Mouse (Mus musculus) MEL (cell line): ENCODE data around the gene Gtf2h1. TPM values are rescaled to one million over a fixed set of nuclear protein-coding genes. Genes with fewer than 3 reads are reported as not detected.

Experiments
- DNase-seq: peaks from one replicate; pipeline ENCODE4 v3.0.0; 2011; ENCODE audit warnings: low read depth, low spot score
- H3K27ac ChIP-seq: 2 replicates; pipeline ENCODE4 v1.5.1; 2012; ENCODE audit warnings: low read depth, mild to moderate bottlenecking, control low read depth, low read length, moderate library complexity; ENCODE audit not compliant: control insufficient read depth
- H3K27me3 ChIP-seq, 2 experiments: fragments of 150-350 bp in 1 of 2; sonication (generic) in 1 of 2; 2 replicates each; pipeline ENCODE4 v1.6.1; 2012; ENCODE audit warnings: low read length in 2 of 2, mild to moderate bottlenecking in 2 of 2, improper control_type of control experiment in 1 of 2, moderate library complexity in 1 of 2; ENCODE audit not compliant: insufficient read depth in 2 of 2, control insufficient read depth in 1 of 2
- H3K36me3 ChIP-seq, 2 experiments: 2 replicates each; pipeline ENCODE4 v1.6.1; 2012 to 2014; ENCODE audit warnings: low read length in 2 of 2, improper control_type of control experiment in 1 of 2, inconsistent platforms in 1 of 2, mild to moderate bottlenecking in 1 of 2; ENCODE audit not compliant: insufficient read depth in 2 of 2, control insufficient read depth in 1 of 2
- H3K4me1 ChIP-seq, 2 experiments: fragments of 150-350 bp in 1 of 2; sonication (generic) in 1 of 2; 2 replicates each; pipeline ENCODE4 v1.6.1; 2012; ENCODE audit warnings: low read length in 2 of 2, improper control_type of control experiment in 1 of 2, mild to moderate bottlenecking in 1 of 2; ENCODE audit not compliant: insufficient read depth in 2 of 2, control insufficient read depth in 1 of 2
- H3K4me3 ChIP-seq, 2 experiments: fragments of 150-350 bp in 1 of 2; sonication (generic) in 1 of 2; 2 replicates each; pipeline ENCODE4 v1.5.1; 2012; ENCODE audit warnings: low read depth in 2 of 2, low read length in 2 of 2, mild to moderate bottlenecking in 2 of 2, moderate library complexity in 2 of 2, control low read depth in 1 of 2, improper control_type of control experiment in 1 of 2; ENCODE audit not compliant: control insufficient read depth in 1 of 2, insufficient read depth in 1 of 2
- H3K79me2 ChIP-seq: 2 replicates; pipeline ENCODE4 v1.6.1; 2012; ENCODE audit warnings: mild to moderate bottlenecking, low read length, moderate library complexity; ENCODE audit not compliant: control insufficient read depth, poor library complexity, insufficient read depth
- H3K9ac ChIP-seq: 2 replicates; pipeline ENCODE4 v1.6.1; 2012; ENCODE audit warnings: low read depth, mild to moderate bottlenecking, control low read depth, low read length, moderate library complexity; ENCODE audit not compliant: control insufficient read depth, poor library complexity, severe bottlenecking
- H3K9me3 ChIP-seq: fragments of 150-350 bp; sonication (generic); replicated peaks from 2 replicates; pipeline ENCODE4 v1.6.1; 2012; ENCODE audit warnings: mild to moderate bottlenecking, low read length, improper control_type of control experiment, moderate library complexity; ENCODE audit not compliant: insufficient read depth
- CHD1 ChIP-seq: IDR thresholded peaks from 2 replicates; pipeline ENCODE4 v1.6.1; 2012; ENCODE audit warnings: low read depth, mild to moderate bottlenecking, inconsistent platforms, low read length, improper control_type of control experiment
- CHD2 ChIP-seq: IDR thresholded peaks from 2 replicates; pipeline ENCODE4 v1.6.1; 2011; ENCODE audit warnings: low read length, improper control_type of control experiment
- CTCF ChIP-seq, 3 experiments: IDR thresholded peaks in 2 of 3; conservative IDR thresholded peaks in 1 of 3; 2 replicates each; pipeline ENCODE4 v1.5.1; 2011 to 2012; ENCODE audit warnings: low read length in 3 of 3, low read depth in 2 of 3, mild to moderate bottlenecking in 2 of 3, improper control_type of control experiment in 1 of 3, inconsistent platforms in 1 of 3, mixed read lengths in 1 of 3, moderate library complexity in 1 of 3; ENCODE audit not compliant: control insufficient read depth in 1 of 3, insufficient read depth in 1 of 3, poor library complexity in 1 of 3, severe bottlenecking in 1 of 3
- EP300 ChIP-seq, 2 experiments: IDR thresholded peaks; 2 replicates each; pipeline ENCODE4 v1.6.1; 2011; ENCODE audit warnings: improper control_type of control experiment in 2 of 2, low read length in 2 of 2, low read depth in 1 of 2, mild to moderate bottlenecking in 1 of 2
- ETS1 ChIP-seq: IDR thresholded peaks from 2 replicates; pipeline ENCODE4 v1.6.1; 2012; ENCODE audit warnings: low read depth, mild to moderate bottlenecking, inconsistent platforms, low read length, improper control_type of control experiment, moderate library complexity
- GABPA ChIP-seq: IDR thresholded peaks from 2 replicates; pipeline ENCODE4 v1.6.1; 2012; ENCODE audit warnings: low read depth, mild to moderate bottlenecking, inconsistent platforms, low read length, improper control_type of control experiment, moderate library complexity
- GATA1 ChIP-seq: IDR thresholded peaks from 2 replicates; pipeline ENCODE4 v1.6.1; 2011; ENCODE audit warnings: low read depth, low read length, improper control_type of control experiment
- MAFK ChIP-seq: IDR thresholded peaks from 2 replicates; pipeline ENCODE4 v1.6.1; 2011; ENCODE audit warnings: low read depth, mild to moderate bottlenecking, low read length, improper control_type of control experiment, borderline replicate concordance
- MAX ChIP-seq: IDR thresholded peaks from 2 replicates; pipeline ENCODE4 v1.6.1; 2011; ENCODE audit warnings: low read length, improper control_type of control experiment
- MAZ ChIP-seq: IDR thresholded peaks from 2 replicates; pipeline ENCODE4 v1.6.1; 2012; ENCODE audit warnings: low read depth, mild to moderate bottlenecking, inconsistent platforms, low read length, improper control_type of control experiment
- MXI1 ChIP-seq: IDR thresholded peaks from 2 replicates; pipeline ENCODE4 v1.6.1; 2011; ENCODE audit warnings: mild to moderate bottlenecking, low read depth, low read length, improper control_type of control experiment
- NELFE ChIP-seq: IDR thresholded peaks from 2 replicates; pipeline ENCODE4 v1.6.1; 2011; ENCODE audit warnings: low read depth, low read length, improper control_type of control experiment
- RAD21 ChIP-seq: IDR thresholded peaks from 2 replicates; pipeline ENCODE4 v1.6.1; 2011; ENCODE audit warnings: mild to moderate bottlenecking, low read depth, low read length, improper control_type of control experiment
- SMC3 ChIP-seq: IDR thresholded peaks from 2 replicates; pipeline ENCODE4 v1.6.1; 2011; ENCODE audit warnings: low read depth, low read length, improper control_type of control experiment
- TAL1 ChIP-seq: IDR thresholded peaks from 2 replicates; pipeline ENCODE4 v1.6.1; 2012; ENCODE audit warnings: mild to moderate bottlenecking, inconsistent platforms, low read length, moderate library complexity, mixed read lengths
- TBP ChIP-seq: IDR thresholded peaks from 2 replicates; pipeline ENCODE4 v1.8.0; 2011; ENCODE audit warnings: low read depth, low read length, improper control_type of control experiment
- UBTF ChIP-seq: IDR thresholded peaks from 2 replicates; pipeline ENCODE4 v1.6.1; 2012; ENCODE audit warnings: low read depth, mild to moderate bottlenecking, inconsistent platforms, low read length, improper control_type of control experiment, moderate library complexity, borderline replicate concordance; ENCODE audit not compliant: insufficient read depth
- ZC3H11A ChIP-seq: IDR thresholded peaks from 2 replicates; pipeline ENCODE4 v1.6.1; 2012; ENCODE audit warnings: low read depth, mild to moderate bottlenecking, inconsistent platforms, low read length, improper control_type of control experiment
- ZMIZ1 ChIP-seq: IDR thresholded peaks from 2 replicates; pipeline ENCODE4 v1.6.1; 2012; ENCODE audit warnings: low read depth, mild to moderate bottlenecking, inconsistent platforms, low read length, improper control_type of control experiment, moderate library complexity
- polyA plus RNA-seq, 2 experiments: library from polyadenylated mRNA; stranded (reverse) in 1 of 2; unstranded in 1 of 2; fragments of >175 nt in 1 of 2; fragments of >200 nt in 1 of 2; gene quantifications; 2 replicates each; pipeline versions ENCODE4 v1.2.1 to v1.2.4; 2012; ENCODE audit warnings: low replicate concordance in 2 of 2, low read depth in 1 of 2; ENCODE audit not compliant: insufficient read length in 2 of 2, insufficient read depth in 1 of 2, missing spikeins in 1 of 2
- total RNA-seq: library from RNA; depleted of rRNA; stranded (reverse); fragments of 300-350 nt; gene quantifications from 2 replicates; pipeline ENCODE4 v1.2.3, GENCODE M21; 2012

Gtf2h1 gene
- total and polyA plus RNA-seq, 3 experiments: 105 to 142 TPM; not detected in 1

DNA sequence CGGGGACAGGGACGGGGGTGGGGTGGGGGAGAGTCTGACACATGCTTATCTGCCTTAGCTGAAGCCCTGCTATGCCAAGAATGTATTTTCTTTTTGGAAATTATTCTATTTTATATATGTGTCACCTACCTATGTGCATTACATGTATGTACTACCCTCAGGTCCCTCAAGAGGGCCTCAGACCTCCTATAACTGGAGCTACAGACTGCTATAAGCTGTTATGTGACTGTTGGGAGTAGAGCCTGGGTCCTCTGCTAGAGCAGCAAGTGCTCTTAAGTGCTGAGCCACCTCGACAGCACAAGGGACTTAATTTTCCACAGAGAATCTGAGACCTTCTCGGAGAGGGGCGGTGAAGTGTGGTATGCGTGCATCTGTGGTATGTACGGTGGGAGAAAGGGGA, 27.5 kb upstream of the Gtf2h1 start:
- H3K36me3 ChIP-seq: peaks cover 0 to 14% of the 10 kb centered on the region in 2 experiments; a peak in 2 of 4 replicates

DNA sequence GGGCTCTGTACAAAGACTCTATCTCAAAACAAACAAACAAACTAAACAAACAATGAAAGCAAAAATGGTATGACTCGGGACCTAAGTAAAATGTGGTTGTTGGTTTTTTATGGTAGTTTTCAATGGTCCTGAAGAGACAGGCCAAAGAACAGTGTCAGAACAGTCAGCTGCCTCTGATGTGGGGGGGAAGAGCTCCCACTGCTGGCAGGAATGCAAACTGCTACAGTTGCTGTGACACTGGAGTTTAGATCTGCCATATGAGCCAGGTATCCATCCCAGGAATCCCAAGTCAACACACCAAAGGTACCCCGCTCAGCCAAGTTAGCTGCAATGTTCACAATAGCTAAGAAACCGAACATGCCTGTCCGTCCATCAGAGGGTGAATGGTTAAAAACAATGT, 25.2 kb upstream of the Gtf2h1 start:
- Histone ChIP-seq H3K27ac (no peak overlapping the region), H3K4me1 (no peaks in the 10 kb centered on the region), H3K9me3 (no peaks in the 10 kb centered on the region), H3K9ac (no peak overlapping the region), H3K79me2 (no peaks in the 10 kb centered on the region), H3K27me3 (no peaks in the 10 kb centered on the region), H3K36me3 (peaks cover 0 to 11% of the 10 kb centered on the region in 2 experiments; a peak in 2 of 4 replicates), H3K4me3 (no peak overlapping the region)
- DNase-seq: peak; percentile 70
- no peak for TF ChIP-seq EP300 (IDR thresholded peaks at IDR 0.05; ENCODE audit: low read depth in 1 of 2, low read length in 2 of 2)
- TF ChIP-seq MAX: no peak
- TF ChIP-seq TAL1: no peak
- TF ChIP-seq MAZ: no peak
- no peak for TF ChIP-seq GABPA
- no peak for TF ChIP-seq CHD2
- TF ChIP-seq ETS1: no peak
- TF ChIP-seq CTCF (IDR thresholded peaks at IDR 0.05 in 2 of 3, conservative IDR thresholded peaks at IDR 0.05 in 1 of 3; ENCODE audit: control insufficient read depth in 1 of 3, insufficient read depth in 1 of 3, low read depth in 2 of 3, low read length in 3 of 3, poor library complexity in 1 of 3, severe bottlenecking in 1 of 3): peak; percentile 90 to 100 (median 91)
- TF ChIP-seq ZC3H11A: peak; percentile 63
- peak; percentile 75 for TF ChIP-seq SMC3
- no peak for TF ChIP-seq MAFK
- no peak for TF ChIP-seq NELFE
- TF ChIP-seq RAD21: peak; percentile 80

More for the DNA sequence above, 27.5 kb upstream of the Gtf2h1 start:
- H3K4me1 ChIP-seq: no peaks in the 10 kb centered on the region
- no peak overlapping the region for H3K9ac ChIP-seq
- TF ChIP-seq MXI1: no peak
- peak in 1 of 3 experiments; percentile 16; a peak in 1 of 6 replicates for TF ChIP-seq CTCF (IDR thresholded peaks at IDR 0.05 in 2 of 3, conservative IDR thresholded peaks at IDR 0.05 in 1 of 3; ENCODE audit: control insufficient read depth in 1 of 3, insufficient read depth in 1 of 3, low read depth in 2 of 3, low read length in 3 of 3, poor library complexity in 1 of 3, severe bottlenecking in 1 of 3)
- H3K79me2 ChIP-seq: no peaks in the 10 kb centered on the region
- no peak overlapping the region for H3K4me3 ChIP-seq
- H3K9me3 ChIP-seq: no peaks in the 10 kb centered on the region
- no peak overlapping the region for H3K27ac ChIP-seq
- DNase-seq: peak; percentile 16
- H3K27me3 ChIP-seq: no peaks in the 10 kb centered on the region

DNA sequence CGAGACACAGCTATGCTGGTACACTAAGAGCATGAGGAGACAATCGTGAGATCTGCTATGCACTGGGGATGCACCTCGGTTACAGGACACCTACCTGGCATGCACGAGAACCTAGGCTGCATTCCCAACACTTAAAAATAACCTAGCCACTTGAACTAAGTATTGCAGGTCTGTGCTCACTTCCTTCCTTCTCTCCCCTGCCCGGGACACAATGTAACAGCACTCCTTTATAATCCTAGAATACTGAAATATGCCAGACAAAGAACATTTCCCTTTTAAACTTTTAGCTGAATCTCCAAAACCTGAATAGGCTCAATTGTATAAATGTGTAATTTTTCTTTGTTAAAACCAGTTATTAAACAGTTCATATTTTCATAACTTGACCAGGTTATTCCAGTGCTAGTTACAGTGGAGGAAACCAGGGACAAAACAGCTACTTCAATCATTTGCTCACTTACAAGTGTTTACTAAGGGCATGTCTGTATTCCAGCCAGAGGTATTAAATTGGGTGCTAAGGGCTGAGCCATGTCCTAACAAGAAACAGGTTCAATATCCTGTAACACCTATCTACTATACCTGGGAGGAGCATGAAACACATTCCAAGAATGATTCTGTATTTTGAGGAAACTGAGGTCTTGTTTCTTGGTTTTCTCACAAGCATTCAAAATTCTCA, 6.6 kb upstream of the Gtf2h1 start:
- H3K4me3 ChIP-seq: no peak overlapping the region
- H3K36me3 ChIP-seq: peaks cover 12% of the 10 kb centered on the region in 2 experiments
- no peak for DNase-seq
- H3K4me1 ChIP-seq: peaks cover 4% of the 10 kb centered on the region in 2 experiments
- no peaks in the 10 kb centered on the region for H3K27me3 ChIP-seq
- H3K27ac ChIP-seq: no peak overlapping the region
- no peak for TF ChIP-seq TBP
- no peak for TF ChIP-seq CHD1
- TF ChIP-seq UBTF: no peak
- TF ChIP-seq GATA1: no peak
- TF ChIP-seq ZMIZ1: no peak
- TF ChIP-seq ZC3H11A: no peak
- no peaks in the 10 kb centered on the region for H3K9me3 ChIP-seq
- H3K79me2 ChIP-seq: peaks cover 9% of the 10 kb centered on the region
- H3K9ac ChIP-seq: no peak overlapping the region
